In genomic region chr19:55743001-55743556, GRCm38 (mm10) we compare ENCODE assay signal across 8 mouse cellular contexts. TPM values are rescaled to one million over a fixed set of nuclear protein-coding genes. Genes with fewer than 3 reads are reported as not detected.
A peak's percentile ranks its signal among the peaks of the same experiment; 100 is the strongest.
DNase-seq lines count a peak whose midpoint lies in the region; ATAC-seq and TF ChIP-seq lines count a peak whose summit lies in the region.

No protein-coding gene starts in this region.

- no peaks in the 10 kb centered on the region for H3K27me3 ChIP-seq in Patski
- no peaks in the 10 kb centered on the region for H3K27me3 ChIP-seq in forebrain, embryonic 11.5 days (ENCODE audit: control insufficient read depth, insufficient read depth, low read length)
- no peaks in the 10 kb centered on the region for H3K27me3 ChIP-seq in hindbrain, embryonic 11.5 days (ENCODE audit: control insufficient read depth, insufficient read depth, low read length)
- no peaks in the 10 kb centered on the region for H3K27me3 ChIP-seq in limb, embryonic 15.5 days
- H3K27me3 ChIP-seq in midbrain, postnatal 0 days (ENCODE audit: insufficient read depth, low read length): no peaks in the 10 kb centered on the region

- peak overlapping the region; percentile 97 for H3K9ac ChIP-seq in forebrain, embryonic 11.5 days (ENCODE audit: low read length)
- H3K9ac ChIP-seq in hindbrain, embryonic 11.5 days (ENCODE audit: low read depth, low read length): peak overlapping the region; percentile 93
- peak overlapping the region; percentile 94 for H3K9ac ChIP-seq in limb, embryonic 15.5 days
- H3K9ac ChIP-seq in midbrain, postnatal 0 days (replicated peaks; ENCODE audit: low read length, poor library complexity, severe bottlenecking): peak overlapping the region; percentile 85

- no peaks in the 10 kb centered on the region for H3K9me3 ChIP-seq in forebrain, embryonic 11.5 days (ENCODE audit: control insufficient read depth, low read length)
- no peaks in the 10 kb centered on the region for H3K9me3 ChIP-seq in hindbrain, embryonic 11.5 days (ENCODE audit: control insufficient read depth, low read length)
- H3K9me3 ChIP-seq in limb, embryonic 15.5 days: no peaks in the 10 kb centered on the region
- H3K9me3 ChIP-seq in midbrain, postnatal 0 days (ENCODE audit: low read length): no peaks in the 10 kb centered on the region

- no peaks in the 10 kb centered on the region for H3K36me3 ChIP-seq in forebrain, embryonic 11.5 days (ENCODE audit: control insufficient read depth, insufficient read depth, low read length)
- H3K36me3 ChIP-seq in hindbrain, embryonic 11.5 days (ENCODE audit: control insufficient read depth, insufficient read depth, low read length): no peaks in the 10 kb centered on the region
- no peaks in the 10 kb centered on the region for H3K36me3 ChIP-seq in limb, embryonic 15.5 days
- H3K36me3 ChIP-seq in midbrain, postnatal 0 days (ENCODE audit: insufficient read depth, low read length): no peaks in the 10 kb centered on the region

- CTCF ChIA-PET in Patski (lab: Charles Lee): interaction anchor here (1.2 kb wide), 1 partner anchor 180 kb away, joined by 3 read pairs; no protein-coding TSS in a partner anchor

- peak overlapping the region; percentile 98 for H3K27ac ChIP-seq in forebrain, embryonic 11.5 days (ENCODE audit: low read depth, low read length)
- H3K27ac ChIP-seq in hindbrain, embryonic 11.5 days (ENCODE audit: low read depth, low read length): peak overlapping the region; percentile 90
- H3K27ac ChIP-seq in limb, embryonic 15.5 days: peak overlapping the region; percentile 98
- peak overlapping the region; percentile 93 for H3K27ac ChIP-seq in midbrain, postnatal 0 days (ENCODE audit: low read depth, low read length)

- peak; percentile 65 for DNase-seq in A20 (ENCODE audit: low read depth, low spot score)
- no peak for DNase-seq in Patski (ENCODE audit: low read depth, low spot score)
- peak; percentile 88 for DNase-seq in forebrain, embryonic 11.5 days (ENCODE audit: low spot score)
- no peak for DNase-seq in hindbrain, embryonic 11.5 days (ENCODE audit: low spot score)
- DNase-seq in midbrain, postnatal 0 days (ENCODE audit: low spot score): no peak
- peak; percentile 46 for DNase-seq in thymus, postnatal 14 days
- no peak for DNase-seq in frontal cortex, postnatal 14 days (ENCODE audit: low spot score in 2 of 2)

- peak; percentile 18 for ATAC-seq in Patski
- ATAC-seq in forebrain, embryonic 11.5 days (replicated peaks; ENCODE audit: low FRiP score): peak; percentile 18; the same call in 1 of the 2 replicates
- peak; percentile 28 for ATAC-seq in hindbrain, embryonic 11.5 days (ENCODE audit: low FRiP score)
- ATAC-seq in limb, embryonic 15.5 days (ENCODE audit: insufficient number of reproducible peaks, low FRiP score, low TSS enrichment, low read depth): no peak
- no peak for ATAC-seq in midbrain, postnatal 0 days (ENCODE audit: low FRiP score)

- peaks cover 26% of the 10 kb centered on the region for H3K4me1 ChIP-seq in forebrain, embryonic 11.5 days (replicated peaks; ENCODE audit: control insufficient read depth, insufficient read depth, low read length)
- H3K4me1 ChIP-seq in hindbrain, embryonic 11.5 days (replicated peaks; ENCODE audit: control insufficient read depth, insufficient read depth, low read length): peaks cover 17% of the 10 kb centered on the region; the same call in 1 of the 2 replicates
- H3K4me1 ChIP-seq in limb, embryonic 15.5 days: peaks cover 42% of the 10 kb centered on the region
- H3K4me1 ChIP-seq in midbrain, postnatal 0 days (ENCODE audit: insufficient read depth, low read length): 0 out of 2 replicates have a peak, but pooled peaks cover 2% of the 10 kb centered on the region

- peak overlapping the region; percentile 92 for H3K4me3 ChIP-seq in forebrain, embryonic 11.5 days (ENCODE audit: low read depth, low read length)
- H3K4me3 ChIP-seq in hindbrain, embryonic 11.5 days (ENCODE audit: low read depth, low read length): peak overlapping the region; percentile 81
- H3K4me3 ChIP-seq in limb, embryonic 15.5 days: peak overlapping the region; percentile 74
- peak overlapping the region; percentile 66 for H3K4me3 ChIP-seq in midbrain, postnatal 0 days (ENCODE audit: low read depth, low read length)

- in situ Hi-C loops in Patski (cut with MboI; ENCODE audit: low pct_unique_long_range_greater_than_20kb): loop anchor here (5.0 kb wide), 1 partner anchor 134 kb away; no protein-coding TSS in a partner anchor

- no peak for TF ChIP-seq CTCF in Patski (IDR thresholded peaks at IDR 0.05)
- no peak for TF ChIP-seq CTCF in midbrain, postnatal 0 days (IDR thresholded peaks at IDR 0.05)

- peak overlapping the region; percentile 97 for H3K4me2 ChIP-seq in forebrain, embryonic 11.5 days (ENCODE audit: low read depth, low read length, severe bottlenecking)
- peak overlapping the region; percentile 76 for H3K4me2 ChIP-seq in hindbrain, embryonic 11.5 days (replicated peaks; ENCODE audit: low read depth, low read length)
- H3K4me2 ChIP-seq in limb, embryonic 15.5 days: peak overlapping the region; percentile 81
- peak overlapping the region; percentile 58 for H3K4me2 ChIP-seq in midbrain, postnatal 0 days (ENCODE audit: low read depth, low read length, poor library complexity, severe bottlenecking)

- 0% methylated on average over 17 of the region's 38 CpGs for WGBS in forebrain, embryonic 11.5 days
- WGBS in hindbrain, embryonic 11.5 days: 0% methylated on average over 22 of the region's 38 CpGs
- 0% methylated on average over 16 of the region's 38 CpGs for WGBS in limb, embryonic 15.5 days
- 2% methylated on average over 22 of the region's 38 CpGs for WGBS in midbrain, postnatal 0 days

- POLR2A ChIA-PET in Patski (lab: Charles Lee): interaction anchor here (0.6 to 1.0 kb wide), 8 partner anchors 9 to 251 kb away, joined by 3 to 5 read pairs (median 4); no protein-coding TSS in a partner anchor

RNA-seq across cellular contexts. Expression of gene Tcf7l2, which starts 1.5 kb away (rescaled TPM):
- polyA plus RNA-seq in Patski (2021): 22.1 TPM
- 146 and 150 TPM in 2 replicates for polyA plus RNA-seq in forebrain, embryonic 11.5 days (2014; fragmentation: Nextera tagmentation; extraction: Ambion mirVana)
- 57.9 and 76.9 TPM in 2 replicates for polyA plus RNA-seq in hindbrain, embryonic 11.5 days (2014; fragmentation: Nextera tagmentation; extraction: Ambion mirVana)
- polyA plus RNA-seq in limb, embryonic 15.5 days (2015; fragmentation: Nextera tagmentation; extraction: Ambion mirVana): 85.4 and 90.5 TPM in 2 replicates
- 67.2 and 86.1 TPM in 2 replicates for total RNA-seq in midbrain, postnatal 0 days (2014; rRNA removed)
- 763 and 861 TPM in 2 replicates for polyA plus RNA-seq in midbrain, postnatal 0 days (2015; fragmentation: Nextera tagmentation; extraction: Ambion mirVana)

Comparison
In these comparisons a context has a peak if more than half of its experiments do, and no peak if none do; other contexts are left out.
1. DNase-seq: peak in A20 (single experiment), forebrain, embryonic 11.5 days (single experiment) and thymus, postnatal 14 days (single experiment); none in Patski (single experiment), hindbrain, embryonic 11.5 days (single experiment), midbrain, postnatal 0 days (single experiment) and frontal cortex, postnatal 14 days (0 of 2).
2. ATAC-seq: peak in Patski (single experiment), forebrain, embryonic 11.5 days (single experiment) and hindbrain, embryonic 11.5 days (single experiment); none in limb, embryonic 15.5 days (single experiment) and midbrain, postnatal 0 days (single experiment).
3. Peak in every context shown above with its lines, with median percentiles within 50 percentile points of each other: H3K27ac ChIP-seq, H3K4me2 ChIP-seq, H3K4me3 ChIP-seq and H3K9ac ChIP-seq.